Mouse (Mus musculus) neural tube, embryonic 14.5 days (tissue): ENCODE results near the gene Tfpi. TPM values are rescaled to one million over a fixed set of nuclear protein-coding genes. Genes with fewer than 3 reads are reported as not detected.
"Not testable (repeated sequence)": the region's sequence is repeated elsewhere in the genome, so short reads cannot be mapped to it uniquely, and the experiment has no call there.

Experiments
- ATAC-seq: fragments of 200-750 bp; cut with Nextera tagmentation; 2 replicates; pipeline ENCODE4 v1.8.0; 2017; ENCODE audit warnings: low read depth, mild to moderate bottlenecking, moderate TSS enrichment, moderate library complexity
- H3K27ac ChIP-seq: fragments of 300-500 bp; sonication (generic); 2 replicates; pipeline ENCODE4 v1.5.1; 2014; ENCODE audit warnings: low read depth, mild to moderate bottlenecking, control low read depth, low read length, moderate library complexity, mixed read lengths
- H3K27me3 ChIP-seq: fragments of 300-500 bp; sonication (generic); 2 replicates; pipeline ENCODE4 v1.6.1; 2014; ENCODE audit warnings: low read length; ENCODE audit not compliant: control insufficient read depth, insufficient read depth
- H3K36me3 ChIP-seq: fragments of 300-500 bp; sonication (generic); 2 replicates; pipeline ENCODE4 v1.6.1; 2014; ENCODE audit warnings: low read length, mixed read lengths; ENCODE audit not compliant: control insufficient read depth, insufficient read depth
- H3K4me1 ChIP-seq: fragments of 300-500 bp; sonication (generic); 2 replicates; pipeline ENCODE4 v1.6.1; 2014; ENCODE audit warnings: low read length; ENCODE audit not compliant: control insufficient read depth, insufficient read depth
- H3K4me2 ChIP-seq: fragments of 300-500 bp; sonication (generic); 2 replicates; pipeline ENCODE4 v1.6.1; 2014; ENCODE audit warnings: mild to moderate bottlenecking, low read depth, low read length, control low read depth
- H3K4me3 ChIP-seq: fragments of 300-500 bp; sonication (generic); 2 replicates; pipeline ENCODE4 v1.5.1; 2014; ENCODE audit warnings: low read depth, low read length, control low read depth, mixed read lengths
- H3K9ac ChIP-seq: fragments of 300-500 bp; sonication (generic); replicated peaks from 2 replicates; pipeline ENCODE4 v1.6.1; 2014; ENCODE audit warnings: low read depth, mild to moderate bottlenecking, control low read depth, low read length, mixed read lengths
- H3K9me3 ChIP-seq: fragments of 300-500 bp; sonication (generic); 2 replicates; pipeline ENCODE4 v1.6.1; 2016; ENCODE audit warnings: low read length; ENCODE audit not compliant: control insufficient read depth
- WGBS: fragments of 180-500 bp; shearing (Covaris S2); extraction: QIAGEN DNeasy Blood & Tissue Kit; methylation state at CpG from one replicate; pipeline ENCODE4 v1.1.7; 2014; 5-methylcytosine and 5-hydroxymethylcytosine counted together
- polyA plus RNA-seq: library from polyadenylated mRNA; unstranded; fragments of >200 nt; fragmentation: Nextera tagmentation; extraction: Ambion mirVana; gene quantifications from 2 replicates; pipeline ENCODE4 v1.2.1, GENCODE M21; 2014

The Tfpi gene
- polyA plus RNA-seq, 1 experiment from 2014 or later, result 4.5 TPM

DNA sequence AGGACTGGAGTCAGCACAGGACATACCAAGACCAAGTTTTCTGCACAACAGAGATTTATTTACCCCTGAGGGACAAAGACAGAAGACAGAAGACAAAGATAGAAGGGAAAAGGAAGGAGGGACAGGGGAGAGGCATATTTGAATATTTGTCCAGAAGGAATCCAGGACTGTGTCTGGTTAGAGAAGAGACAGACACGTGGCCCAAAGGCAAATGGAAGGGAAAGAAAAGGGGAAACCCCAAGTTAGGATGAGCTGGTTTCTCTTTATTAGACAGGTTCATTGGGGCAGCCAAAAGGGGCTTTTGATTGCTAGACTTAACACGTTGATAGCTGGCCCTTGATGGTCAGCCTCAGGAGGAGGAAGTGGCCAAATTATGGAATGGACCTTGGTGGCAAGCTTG lies 34.9 kb upstream of the Tfpi start:
- no peak overlapping the region for H3K4me2 ChIP-seq
- H3K27me3 ChIP-seq, result no peaks in the 10 kb centered on the region
- H3K27ac ChIP-seq, result no peak overlapping the region
- H3K9ac ChIP-seq, result no peak overlapping the region
- WGBS, result 74% methylated on average over 2 of the region's 2 CpGs
- H3K9me3 ChIP-seq, result no peaks in the 10 kb centered on the region
- H3K36me3 ChIP-seq, result no peaks in the 10 kb centered on the region
- H3K4me3 ChIP-seq, result no peak overlapping the region
- no peak for ATAC-seq
- H3K4me1 ChIP-seq, result no peaks in the 10 kb centered on the region

DNA sequence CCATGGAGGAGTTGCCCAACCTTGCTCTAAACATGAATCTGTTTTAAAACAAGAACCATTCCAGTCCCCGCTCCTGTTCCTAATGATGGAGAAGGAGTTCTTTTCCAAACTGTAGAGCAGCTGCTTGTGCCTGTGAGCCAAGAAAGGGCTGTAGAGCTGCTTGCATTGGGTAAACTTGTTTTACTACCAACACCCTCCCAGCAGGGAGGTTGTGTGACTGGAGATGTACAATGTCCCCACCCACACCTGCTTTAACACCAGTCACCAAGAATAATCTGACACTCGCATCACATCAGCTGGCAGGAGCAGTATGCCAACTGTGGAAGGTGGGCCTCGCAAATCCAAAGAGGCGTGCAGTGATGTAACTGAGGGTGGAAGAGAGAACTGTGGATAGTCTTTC lies 34.5 kb upstream of the Tfpi start:
- H3K27me3 ChIP-seq, result no peaks in the 10 kb centered on the region
- WGBS, result 99% methylated on average over 4 of the region's 4 CpGs

DNA sequence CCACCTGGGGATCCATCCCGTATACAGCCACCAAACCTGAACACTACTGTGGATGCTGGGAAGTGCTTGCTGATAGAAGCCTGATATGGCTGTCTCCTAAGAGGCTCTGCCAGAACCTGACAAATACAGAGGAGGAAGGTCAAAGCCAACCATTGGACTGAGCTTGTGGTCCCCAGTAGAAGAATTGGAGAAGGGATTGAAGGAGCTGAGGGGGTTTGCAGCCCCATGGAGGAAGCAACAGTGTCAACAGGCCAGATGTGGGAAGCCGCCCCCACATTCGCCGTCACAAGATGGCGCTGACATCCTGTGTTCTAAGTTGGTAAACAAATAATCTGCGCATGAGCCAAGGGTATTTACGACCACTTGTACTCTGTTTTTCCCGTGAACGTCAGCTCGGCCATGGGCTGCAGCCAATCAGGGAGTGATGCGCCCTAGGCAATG lies 28.4 kb upstream of the Tfpi start:
- not testable (repeated sequence) for H3K9ac ChIP-seq, H3K9me3 ChIP-seq, H3K36me3 ChIP-seq, H3K27me3 ChIP-seq, H3K4me1 ChIP-seq, H3K4me2 ChIP-seq, H3K4me3 ChIP-seq, H3K27ac ChIP-seq
- WGBS, result 38% methylated on average over 5 of the region's 11 CpGs
- peak; percentile 82 for ATAC-seq

More for the DNA sequence above, 34.5 kb upstream of the Tfpi start:
- no peak overlapping the region for H3K9ac ChIP-seq
- ATAC-seq, result no peak
- H3K4me1 ChIP-seq, result no peaks in the 10 kb centered on the region
- no peaks in the 10 kb centered on the region for H3K9me3 ChIP-seq
- no peak overlapping the region for H3K4me2 ChIP-seq
- H3K36me3 ChIP-seq, result no peaks in the 10 kb centered on the region
- no peak overlapping the region for H3K27ac ChIP-seq
- no peak overlapping the region for H3K4me3 ChIP-seq

DNA sequence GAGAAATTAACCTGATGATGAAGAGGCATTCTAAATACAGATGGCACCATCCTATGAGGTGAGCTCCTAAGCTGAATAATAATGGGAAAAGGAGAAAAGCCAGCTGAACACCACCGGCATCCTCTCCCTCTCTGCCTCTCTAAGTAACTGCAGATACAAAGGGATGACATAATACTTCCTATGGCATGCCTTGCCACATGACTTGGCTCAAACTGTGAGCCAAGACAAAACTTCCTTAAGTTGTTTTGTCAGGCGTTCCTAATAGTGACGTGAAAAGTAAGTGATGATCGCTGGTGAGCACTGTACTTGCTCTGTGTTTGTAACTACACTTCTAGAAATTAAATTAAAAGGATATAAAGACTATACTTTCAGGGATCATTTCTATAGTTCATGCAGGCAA lies 27.7 kb upstream of the Tfpi start:
- H3K9me3 ChIP-seq, result no peaks in the 10 kb centered on the region
- no peak overlapping the region for H3K4me2 ChIP-seq
- H3K27me3 ChIP-seq, result no peaks in the 10 kb centered on the region
- no peak for ATAC-seq
- H3K4me1 ChIP-seq, result no peaks in the 10 kb centered on the region
- no peak overlapping the region for H3K9ac ChIP-seq
- WGBS, result 73% methylated on average over 4 of the region's 4 CpGs
- no peak overlapping the region for H3K4me3 ChIP-seq
- H3K27ac ChIP-seq, result no peak overlapping the region
- H3K36me3 ChIP-seq, result no peaks in the 10 kb centered on the region

DNA sequence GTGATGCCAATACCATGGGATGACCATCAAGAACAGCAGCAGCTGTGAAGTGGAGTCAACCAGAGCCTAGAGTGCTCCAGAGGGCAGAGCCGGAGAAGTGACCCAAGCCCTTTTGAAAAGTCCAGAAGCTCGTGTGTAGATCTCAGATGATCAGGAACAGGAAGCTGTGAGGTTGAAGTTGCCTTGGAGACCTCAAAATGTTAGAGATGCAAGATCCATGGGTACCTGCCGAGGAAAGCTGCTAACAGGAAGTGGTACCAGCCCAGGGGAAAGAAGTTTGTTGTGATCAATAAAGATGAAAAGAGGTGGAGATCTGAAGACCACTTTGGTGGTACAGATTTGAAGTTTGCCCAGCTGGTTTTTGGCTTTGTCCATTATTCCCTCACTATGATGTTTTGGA lies 22.3 kb upstream of the Tfpi start:
- no peak overlapping the region for H3K27ac ChIP-seq
- no peak for ATAC-seq

DNA sequence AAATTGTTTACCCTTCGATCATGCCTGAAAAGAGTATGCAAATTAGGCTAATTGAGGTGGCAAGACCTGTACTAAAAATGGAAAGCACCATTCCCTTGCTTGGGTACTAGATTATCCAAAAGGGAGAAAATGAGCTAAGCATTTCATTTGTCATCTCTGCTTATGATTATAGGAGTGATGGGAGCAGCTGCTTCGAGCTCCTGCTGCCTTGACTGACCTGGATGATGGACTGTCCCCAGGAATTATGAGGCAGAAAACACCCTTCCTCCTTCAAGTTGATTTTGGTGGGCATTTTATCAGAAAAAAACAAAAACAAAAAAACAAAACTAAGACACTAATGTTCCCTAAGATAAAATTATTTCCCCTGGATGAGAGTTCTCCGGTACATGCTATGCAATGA lies 18.5 kb upstream of the Tfpi start:
- Histone ChIP-seq H3K4me2 (no peak overlapping the region), H3K4me3 (no peak overlapping the region), H3K9ac (no peak overlapping the region), H3K9me3 (no peaks in the 10 kb centered on the region), H3K27ac (no peak overlapping the region), H3K4me1 (no peaks in the 10 kb centered on the region), H3K27me3 (no peaks in the 10 kb centered on the region), H3K36me3 (no peaks in the 10 kb centered on the region)
- no peak for ATAC-seq
- WGBS, result 88% methylated on average over 3 of the region's 3 CpGs

More for the DNA sequence above, 22.3 kb upstream of the Tfpi start:
- Histone ChIP-seq H3K4me3 (no peak overlapping the region), H3K4me2 (no peak overlapping the region), H3K36me3 (no peaks in the 10 kb centered on the region), H3K27me3 (no peaks in the 10 kb centered on the region), H3K4me1 (no peaks in the 10 kb centered on the region), H3K9me3 (no peaks in the 10 kb centered on the region), H3K9ac (no peak overlapping the region)
- WGBS, result 77% methylated on average over 3 of the region's 3 CpGs

DNA sequence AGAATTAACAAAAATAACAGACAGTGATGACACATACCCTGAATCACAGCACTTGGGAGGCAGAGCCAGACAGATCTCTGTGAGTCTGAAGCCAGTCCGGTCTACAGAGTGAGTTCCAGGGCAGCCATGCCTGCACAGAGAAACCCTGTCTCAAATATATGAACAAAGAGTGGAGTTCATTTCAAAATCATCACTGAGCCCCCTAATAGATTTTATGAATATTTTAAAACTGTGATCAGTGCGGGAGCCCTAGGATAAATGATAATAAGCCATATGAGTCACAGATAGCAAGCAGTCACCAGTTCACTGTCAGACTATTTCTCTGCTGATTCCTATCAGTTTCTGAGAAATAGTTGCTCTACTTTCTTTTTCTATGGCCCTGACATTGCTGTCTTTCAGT lies 17.1 kb upstream of the Tfpi start:
- no peak overlapping the region for H3K4me2 ChIP-seq
- H3K36me3 ChIP-seq, result no peaks in the 10 kb centered on the region
- H3K9me3 ChIP-seq, result no peaks in the 10 kb centered on the region
- H3K4me1 ChIP-seq, result no peaks in the 10 kb centered on the region
- H3K27me3 ChIP-seq, result no peaks in the 10 kb centered on the region
- WGBS, result 97% methylated on average over 2 of the region's 2 CpGs
- no peak overlapping the region for H3K9ac ChIP-seq
- H3K4me3 ChIP-seq, result no peak overlapping the region
- no peak overlapping the region for H3K27ac ChIP-seq
- ATAC-seq, result no peak

DNA sequence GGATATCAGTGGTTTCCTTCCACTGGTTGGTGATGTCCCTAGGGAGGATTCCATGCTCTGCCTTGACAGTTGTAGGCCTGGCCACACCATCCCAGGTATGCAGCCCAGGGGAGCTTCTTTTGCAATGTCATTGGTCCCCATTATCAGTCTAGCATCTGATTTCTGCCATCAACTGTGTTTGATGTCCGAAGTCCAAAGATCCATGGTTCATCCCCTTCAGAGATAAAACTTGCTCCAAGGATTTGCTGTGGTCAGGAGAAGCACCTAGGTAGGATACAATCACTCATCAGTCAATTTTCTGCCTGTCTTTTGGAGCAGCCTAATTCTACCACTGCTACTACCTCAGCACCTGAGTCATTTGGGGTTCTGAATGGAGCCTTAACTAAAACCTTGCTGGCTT lies 15.1 kb upstream of the Tfpi start:
- no peaks in the 10 kb centered on the region for H3K27me3 ChIP-seq
- no peaks in the 10 kb centered on the region for H3K4me1 ChIP-seq
- no peaks in the 10 kb centered on the region for H3K9me3 ChIP-seq
- no peak overlapping the region for H3K4me2 ChIP-seq
- H3K36me3 ChIP-seq, result no peaks in the 10 kb centered on the region
- ATAC-seq, result no peak
- no peak overlapping the region for H3K9ac ChIP-seq
- no peak overlapping the region for H3K27ac ChIP-seq
- WGBS, result 91% methylated on average over 1 of the region's 1 CpGs
- no peak overlapping the region for H3K4me3 ChIP-seq

DNA sequence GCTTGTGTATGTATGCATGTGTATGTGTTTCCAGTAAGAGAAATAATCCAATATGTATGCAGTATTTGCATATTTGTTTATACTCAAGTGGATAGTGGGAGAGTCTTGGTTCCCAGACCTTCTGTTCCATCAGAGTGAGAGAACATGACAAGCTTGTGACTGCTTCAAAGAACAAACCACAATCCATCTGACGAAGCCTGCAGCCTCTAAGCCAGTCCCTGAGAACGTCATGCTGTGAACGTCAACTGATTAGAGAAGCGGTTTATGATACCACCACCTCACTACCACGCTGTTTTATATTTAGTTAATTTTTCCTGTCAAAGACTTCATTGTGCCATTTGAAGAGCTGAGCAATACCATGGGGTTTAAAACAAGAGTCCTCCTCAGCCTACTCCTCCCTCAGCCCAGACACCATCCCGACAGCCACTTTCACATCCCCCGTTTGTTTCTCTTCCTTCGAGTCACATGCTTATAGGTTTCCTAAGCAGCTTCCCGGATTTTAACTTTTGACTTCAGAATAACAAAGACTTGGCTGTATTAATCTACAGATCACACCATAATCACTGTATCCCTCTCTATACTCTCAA lies 11.2 kb upstream of the Tfpi start:
- H3K9ac ChIP-seq, result no peak overlapping the region
- no peak overlapping the region for H3K4me2 ChIP-seq
- no peaks in the 10 kb centered on the region for H3K36me3 ChIP-seq
- no peak overlapping the region for H3K4me3 ChIP-seq
- H3K27me3 ChIP-seq, result no peaks in the 10 kb centered on the region
- H3K9me3 ChIP-seq, result no peaks in the 10 kb centered on the region
- no peak for ATAC-seq
- WGBS, result 69% methylated on average over 9 of the region's 9 CpGs
- no peaks in the 10 kb centered on the region for H3K4me1 ChIP-seq
- no peak overlapping the region for H3K27ac ChIP-seq
